Mouse (Mus musculus) ES-E14 (cell line): ENCODE data around the gene Krt72. TPM values are rescaled to one million over a fixed set of nuclear protein-coding genes. Genes with fewer than 3 reads are reported as not detected.

Experiments used
- DNase-seq: peaks from one replicate; pipeline ENCODE4 v3.0.0-alpha.2; 2013; ENCODE audit warnings: low read depth, low spot score
- H3K27ac ChIP-seq: 2 replicates; pipeline ENCODE4 v1.5.1; 2012; ENCODE audit warnings: low read depth, mild to moderate bottlenecking, low read length, moderate library complexity, mixed read lengths; ENCODE audit not compliant: poor library complexity, insufficient read depth, severe bottlenecking
- H3K36me3 ChIP-seq: 2 replicates; pipeline ENCODE4 v1.6.1; 2012; ENCODE audit warnings: mild to moderate bottlenecking, low read length, moderate library complexity, mixed read lengths; ENCODE audit not compliant: control insufficient read depth, poor library complexity, insufficient read depth, severe bottlenecking
- H3K4me1 ChIP-seq, 2 experiments: fragments of 150-350 bp in 1 of 2; sonication (generic) in 1 of 2; 2 replicates each; pipeline ENCODE4 v1.6.1; 2012; ENCODE audit warnings: low read length in 2 of 2, mild to moderate bottlenecking in 1 of 2, mixed read lengths in 1 of 2; ENCODE audit not compliant: control insufficient read depth in 2 of 2, insufficient read depth in 2 of 2, poor library complexity in 1 of 2
- H3K4me3 ChIP-seq, 2 experiments: fragments of 150-350 bp in 1 of 2; sonication (generic) in 1 of 2; 2 replicates each; pipeline ENCODE4 v1.5.1; 2012; ENCODE audit warnings: low read length in 2 of 2, low read depth in 1 of 2, mild to moderate bottlenecking in 1 of 2, mixed read lengths in 1 of 2; ENCODE audit not compliant: insufficient read depth in 1 of 2, poor library complexity in 1 of 2, severe bottlenecking in 1 of 2
- H3K9ac ChIP-seq: 2 replicates; pipeline ENCODE4 v1.6.1; 2012; ENCODE audit warnings: low read depth, mild to moderate bottlenecking, low read length, mixed read lengths; ENCODE audit not compliant: poor library complexity, insufficient read depth, severe bottlenecking
- H3K9me3 ChIP-seq: fragments of 150-350 bp; sonication (generic); 2 replicates; pipeline ENCODE4 v1.6.1; 2012; ENCODE audit warnings: low read depth, mild to moderate bottlenecking, low read length; ENCODE audit not compliant: control insufficient read depth, insufficient read depth
- CHD2 ChIP-seq: IDR thresholded peaks from 2 replicates; pipeline ENCODE4 v1.6.1; 2014; ENCODE audit warnings: mild to moderate bottlenecking, low read depth, low read length, inconsistent platforms
- HCFC1 ChIP-seq: IDR thresholded peaks from 2 replicates; pipeline ENCODE4 v1.6.1; 2012; ENCODE audit warnings: low read length, inconsistent platforms, borderline replicate concordance; ENCODE audit not compliant: insufficient read depth
- MAFK ChIP-seq: IDR thresholded peaks from 2 replicates; pipeline ENCODE4 v1.6.1; 2014; ENCODE audit warnings: mild to moderate bottlenecking, low read depth, low read length, inconsistent platforms; ENCODE audit not compliant: insufficient read depth
- ZC3H11A ChIP-seq: IDR thresholded peaks from 2 replicates; pipeline ENCODE4 v1.6.1; 2012; ENCODE audit warnings: low read depth, mild to moderate bottlenecking, inconsistent platforms, low read length, borderline replicate concordance
- ZNF384 ChIP-seq: IDR thresholded peaks from 2 replicates; pipeline ENCODE4 v1.6.1; 2012; ENCODE audit warnings: low read depth, low read length, inconsistent platforms
- in situ Hi-C, 2 experiments: fragments of 600-800 bp; cut with MboI; formaldehyde crosslinking; loops; one replicate each; pipeline ENCODE4 v1.15.1; 2025; ENCODE audit warnings: low sequenced_read_pairs in 2 of 2, inconsistent platforms in 1 of 2; ENCODE audit not compliant: unreplicated experiment in 2 of 2
- total RNA-seq: library from RNA; depleted of rRNA; stranded (reverse); fragments of 300-350 nt; gene quantifications from 2 replicates; pipeline ENCODE4 v1.2.3, GENCODE M21; 2012; rRNA removed

Gene Krt72
- 0.11 TPM in 1 of 2 replicates, not detected in the other for total RNA-seq

GRCm38 (mm10) chr15:101786360-101786759 lies at the start of gene Krt72:
Gene Krt72 (minus strand): TSS chr15:101786460.
- no peaks in the 10 kb centered on the region for H3K4me1 ChIP-seq
- DNase-seq = no peak
- no peaks in the 10 kb centered on the region for H3K9me3 ChIP-seq
- H3K4me3 ChIP-seq = peak within 1 kb of the TSS; percentile 16 to 39; a peak in 3 of 4 replicates
- no peak within 1 kb of the TSS for H3K27ac ChIP-seq
- H3K36me3 ChIP-seq = no peaks in the 10 kb centered on the region
- H3K9ac ChIP-seq = no peak within 1 kb of the TSS
- in situ Hi-C loops = no loop called here
- no peak for TF ChIP-seq CHD2
- no peak for TF ChIP-seq ZNF384
- TF ChIP-seq MAFK = no peak
- no peak for TF ChIP-seq ZC3H11A
- no peak for TF ChIP-seq HCFC1

- Histone ChIP-seq H3K4me3 (no peak overlapping the region), H3K36me3 (no peaks in the 10 kb centered on the region), H3K4me1 (peaks cover 0 to 2% of the 10 kb centered on the region in 2 experiments; a peak in 1 of 4 replicates), H3K27ac (no peak overlapping the region; the same call in 1 of the 2 replicates), H3K9ac (no peak overlapping the region), H3K9me3 (no peaks in the 10 kb centered on the region)
- in situ Hi-C loops = no loop called here
- no peak for DNase-seq
- no peak for TF ChIP-seq CHD2
Measured at GRCm38 (mm10) chr15:101834784-101835328, 48.6 kb upstream of the Krt72 start.

DNA sequence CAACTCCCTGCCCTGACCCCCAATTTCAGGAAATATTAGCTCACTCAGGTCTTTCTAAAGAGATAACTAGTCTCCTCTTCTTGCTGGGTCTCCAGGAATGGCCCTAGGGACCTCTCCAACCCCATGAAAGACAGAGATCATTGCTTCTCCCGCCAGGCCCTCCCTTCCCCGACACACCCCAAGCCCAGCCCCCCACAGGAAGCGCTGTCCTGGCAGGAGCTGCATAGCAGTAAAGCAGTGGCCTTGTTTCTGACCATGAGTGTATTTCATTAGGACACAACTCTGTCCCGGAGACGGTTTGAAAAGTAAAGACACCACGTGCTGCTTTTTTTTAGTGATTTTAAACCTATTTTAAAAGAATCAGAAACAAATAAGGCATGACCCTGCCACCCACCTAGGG lies 46.9 kb upstream of the Krt72 start:
- TF ChIP-seq HCFC1 (no peak), MAFK (no peak), ZNF384 (no peak), ZC3H11A (no peak), CHD2 (no peak)
- H3K4me3 ChIP-seq = no peak overlapping the region
- no peaks in the 10 kb centered on the region for H3K36me3 ChIP-seq
- H3K9me3 ChIP-seq = no peaks in the 10 kb centered on the region
- H3K27ac ChIP-seq = no peak overlapping the region
- H3K9ac ChIP-seq = no peak overlapping the region
- in situ Hi-C loops = no loop called here
- peaks cover 0 to 2% of the 10 kb centered on the region in 2 experiments; a peak in 1 of 4 replicates for H3K4me1 ChIP-seq
- no peak for DNase-seq

GRCm38 (mm10) chr15:101829441-101829840 lies 43.2 kb upstream of the Krt72 start:
- Histone ChIP-seq H3K4me1 (no peaks in the 10 kb centered on the region; a peak in 1 of 4 replicates), H3K36me3 (no peaks in the 10 kb centered on the region), H3K4me3 (no peak overlapping the region), H3K27ac (no peak overlapping the region), H3K9me3 (no peaks in the 10 kb centered on the region), H3K9ac (no peak overlapping the region)
- no peak for TF ChIP-seq HCFC1
- no peak for TF ChIP-seq ZC3H11A
- no peak for TF ChIP-seq ZNF384
- no peak for TF ChIP-seq CHD2
- TF ChIP-seq MAFK = no peak
- in situ Hi-C loops = no loop called here
- no peak for DNase-seq

DNA sequence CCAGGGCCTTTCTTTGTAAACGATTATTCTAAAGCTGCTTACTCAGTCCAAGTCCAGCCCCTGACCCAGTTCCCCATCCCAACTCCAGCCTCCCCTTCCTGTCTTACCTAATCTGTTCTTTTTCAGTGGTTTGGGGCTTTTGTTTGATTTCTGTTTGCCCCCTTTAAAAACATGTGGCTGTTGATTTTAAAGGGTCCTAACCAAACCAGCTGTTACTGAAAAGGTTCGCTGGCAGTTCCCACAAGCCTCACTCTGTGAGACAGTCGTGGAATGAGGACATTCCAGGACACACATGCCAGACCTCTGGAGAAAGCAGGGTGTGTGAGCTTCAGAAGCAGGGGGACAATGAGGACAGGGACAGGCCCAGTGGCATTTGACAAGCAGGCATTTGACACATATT lies 35.5 kb upstream of the Krt72 start:
- H3K36me3 ChIP-seq = no peaks in the 10 kb centered on the region
- no peak overlapping the region for H3K9ac ChIP-seq
- no peak for DNase-seq
- H3K9me3 ChIP-seq = no peaks in the 10 kb centered on the region
- H3K27ac ChIP-seq = no peak overlapping the region
- TF ChIP-seq ZC3H11A (no peak), HCFC1 (no peak), MAFK (no peak), ZNF384 (no peak), CHD2 (no peak)
- no peaks in the 10 kb centered on the region for H3K4me1 ChIP-seq
- in situ Hi-C loops = no loop called here
- H3K4me3 ChIP-seq = no peak overlapping the region
